Mouse (Mus musculus) heart, adult 2 months (tissue): ENCODE results near the gene Gm44790.

ENCODE experiments used
- CTCF ChIP-seq: fragments of 200-600 bp; IDR thresholded peaks from 2 replicates; pipeline ENCODE4 v1.8.1; 2022; ENCODE audit warnings: antibody characterized with exemption, mild to moderate bottlenecking, moderate library complexity
- EP300 ChIP-seq: fragments of 200-500 bp; IDR thresholded peaks from 2 replicates; pipeline ENCODE4 v1.6.1; 2011; ENCODE audit warnings: low read depth, low read length, control low read depth; ENCODE audit not compliant: insufficient read depth

DNA sequence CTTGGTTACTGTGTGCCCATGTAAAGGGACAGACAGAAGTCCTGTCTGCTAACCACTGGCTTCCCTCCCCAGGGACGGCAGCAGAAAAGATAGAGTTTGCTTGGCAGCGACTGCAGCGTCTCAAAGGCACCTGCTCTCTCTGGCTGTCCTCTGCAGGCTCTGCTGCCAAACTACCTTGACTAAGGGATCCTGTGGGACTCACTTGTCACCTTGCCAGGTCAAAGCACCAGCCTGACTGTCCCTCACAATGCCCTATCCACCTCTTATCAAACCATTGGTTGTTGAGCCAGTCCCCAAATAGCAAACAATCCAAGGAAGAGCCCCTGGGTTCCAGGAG is 61.7 kb downstream of the Gm44790 start:
- TF ChIP-seq CTCF (no peak), EP300 (peak; percentile 60; the same call in 1 of the 2 replicates)
